Mouse (Mus musculus) G1E (cell line): ENCODE results near the gene Klf16. TPM values are rescaled to one million over a fixed set of nuclear protein-coding genes. Genes with fewer than 3 reads are reported as not detected.
A peak's percentile ranks its signal among the peaks of the same experiment; 100 is the strongest.

Experiments used
- ATAC-seq: 2 replicates; pipeline ENCODE4 v1.8.0; 2016; ENCODE audit warnings: mild to moderate bottlenecking; ENCODE audit not compliant: insufficient number of reproducible peaks, poor library complexity, low FRiP score, severe bottlenecking; ENCODE audit errors: extremely low read depth
- DNase-seq: peaks from one replicate; pipeline ENCODE4 v3.0.0; 2012; ENCODE audit warnings: low spot score
- H3K27me3 ChIP-seq: 2 replicates; pipeline ENCODE4 v1.6.1; 2012; ENCODE audit warnings: mild to moderate bottlenecking, low read length, inconsistent platforms; ENCODE audit not compliant: insufficient read depth
- H3K36me3 ChIP-seq: replicated peaks from 2 replicates; pipeline ENCODE3; 2012; ENCODE audit warnings: mild to moderate bottlenecking, inconsistent platforms
- H3K4me1 ChIP-seq: 2 replicates; pipeline ENCODE4 v1.6.1; 2012; ENCODE audit warnings: low read depth, low read length, inconsistent platforms, mixed read lengths; ENCODE audit not compliant: insufficient read depth
- H3K4me3 ChIP-seq: 2 replicates; pipeline ENCODE4 v1.5.1; 2012; ENCODE audit warnings: low read depth, mild to moderate bottlenecking, inconsistent platforms, low read length, moderate library complexity, mixed read lengths
- H3K9me3 ChIP-seq: replicated peaks from 2 replicates; pipeline ENCODE4 v1.6.1; 2012; ENCODE audit warnings: inconsistent platforms
- CTCF ChIP-seq: IDR thresholded peaks from 2 replicates; pipeline ENCODE4 v1.5.1; 2012; ENCODE audit warnings: low read depth, low read length, inconsistent platforms, mixed read lengths
- GATA1 ChIP-seq: IDR thresholded peaks from 2 replicates; pipeline ENCODE4 v1.6.1; 2012; ENCODE audit warnings: borderline replicate concordance, low read length, inconsistent platforms, mixed read lengths
- GATA2 ChIP-seq: IDR thresholded peaks from 2 replicates; pipeline ENCODE4 v1.6.1; 2012; ENCODE audit warnings: low read depth, low read length, inconsistent platforms, borderline replicate concordance
- POLR2AphosphoS5 ChIP-seq: IDR thresholded peaks from 2 replicates; pipeline ENCODE4 v1.6.1; 2012; ENCODE audit warnings: low read depth, low read length, inconsistent platforms; ENCODE audit not compliant: insufficient replicate concordance
- TAL1 ChIP-seq: conservative IDR thresholded peaks from 2 replicates; pipeline ENCODE4 v1.6.1; 2012; ENCODE audit warnings: low read depth, low read length, inconsistent platforms, mixed read lengths
- polyA plus RNA-seq: library from polyadenylated mRNA; stranded (reverse); fragments of >175 nt; gene quantifications from 2 replicates; pipeline ENCODE4 v1.2.3, GENCODE M21; 2012
- total RNA-seq, 2 experiments: library from RNA; stranded (forward) in 1 of 2; stranded (reverse) in 1 of 2; fragments of 200-1000 nt in 1 of 2; fragments of >200 nt in 1 of 2; fragmentation: Nextera tagmentation in 1 of 2; gene quantifications; 2 replicates each; pipeline ENCODE4 v1.2.3; 2014 to 2017

Klf16 gene
- total RNA-seq (2014; fragmentation: Nextera tagmentation): 10.8 and 14.0 TPM in 2 replicates
- 6.1 and 8.1 TPM in 2 replicates for total RNA-seq (2017)
- polyA plus RNA-seq: 105 and 141 TPM in 2 replicates

DNA sequence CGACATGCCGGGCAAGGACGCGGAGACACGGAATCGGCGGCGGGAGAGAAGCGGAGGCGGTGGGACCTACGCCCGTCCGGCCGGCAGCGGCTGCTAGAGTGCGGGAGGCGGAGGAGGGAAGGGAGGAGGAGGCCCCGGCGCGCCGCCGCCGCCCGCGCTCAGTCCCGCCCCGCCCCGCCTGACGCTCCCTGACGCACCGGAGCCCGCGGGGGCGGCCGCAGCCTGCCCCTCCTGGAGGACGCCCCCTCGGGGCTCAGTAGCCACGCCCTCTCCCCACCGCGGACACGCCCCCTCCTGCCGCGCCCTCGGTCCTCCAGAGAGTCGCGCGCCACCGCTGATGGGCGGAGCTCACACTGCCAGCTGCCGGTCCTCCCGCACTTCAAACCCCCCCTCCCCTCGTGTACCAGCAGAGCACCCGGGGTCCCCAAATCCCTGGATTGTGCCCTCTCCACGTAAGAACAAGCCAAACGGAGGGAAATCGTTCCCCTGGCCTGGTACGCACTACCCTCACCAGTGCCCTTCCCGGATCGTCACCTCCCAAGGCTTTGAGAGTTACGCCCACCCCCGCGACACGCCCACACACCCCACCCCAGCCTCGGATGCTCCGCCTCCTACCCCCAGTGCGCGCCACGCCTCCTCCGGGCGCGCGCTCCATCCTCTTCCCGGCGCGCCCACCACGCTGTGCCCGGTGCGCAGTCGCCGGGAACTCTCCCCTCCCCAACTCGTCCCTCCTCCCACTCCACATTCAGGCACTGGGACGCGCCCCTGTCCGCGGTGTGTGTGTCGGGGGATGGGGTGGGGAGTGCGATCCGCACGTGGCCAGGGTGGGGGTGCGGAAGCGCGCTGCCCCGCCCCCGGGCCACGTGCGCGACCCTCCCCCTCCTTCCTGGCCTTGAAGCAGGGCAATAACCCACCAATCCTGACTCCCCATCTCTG, at the start of gene Klf16:
TSS of gene Klf16 (minus strand) at position 127 of the 936 bp plus-strand sequence.
- DNase-seq: peak; percentile 93
- peaks cover 82% of the 10 kb centered on the region for H3K4me1 ChIP-seq
- ATAC-seq: peak; percentile 57
- peak within 1 kb of the TSS; percentile 96 for H3K4me3 ChIP-seq
- peaks cover 50% of the 10 kb centered on the region for H3K36me3 ChIP-seq
- no peak for TF ChIP-seq POLR2AphosphoS5
- no peak for TF ChIP-seq GATA2
- no peak for TF ChIP-seq GATA1
- no peak for TF ChIP-seq TAL1
- no peak for TF ChIP-seq CTCF
- H3K9me3 ChIP-seq: no peaks in the 10 kb centered on the region
- H3K27me3 ChIP-seq: no peaks in the 10 kb centered on the region

DNA sequence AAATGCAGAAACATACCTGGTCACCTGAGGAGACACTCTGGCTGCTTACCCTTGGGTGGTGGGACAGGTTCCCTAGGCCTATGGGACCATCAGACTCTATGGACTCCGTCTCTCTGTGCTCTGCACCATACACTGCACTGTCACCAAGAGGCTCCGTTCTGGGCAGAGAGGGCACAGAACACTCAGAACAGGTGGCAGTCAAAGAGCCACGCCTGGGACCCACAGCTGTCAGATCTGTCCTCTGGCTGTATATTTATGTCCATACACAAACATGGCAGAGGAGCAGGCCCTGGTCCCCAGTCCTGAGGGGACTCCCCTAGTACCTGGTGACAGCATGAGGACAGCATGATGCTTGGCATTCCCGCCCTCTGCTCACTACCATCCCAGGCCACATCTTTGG, 48.6 kb upstream of the Klf16 start:
- Histone ChIP-seq H3K9me3 (no peaks in the 10 kb centered on the region), H3K4me3 (no peak overlapping the region), H3K36me3 (peaks cover 70% of the 10 kb centered on the region), H3K27me3 (no peaks in the 10 kb centered on the region), H3K4me1 (peaks cover 75% of the 10 kb centered on the region)
- ATAC-seq (no peak), DNase-seq (no peak)
- TF ChIP-seq POLR2AphosphoS5 (no peak), GATA1 (no peak)

DNA sequence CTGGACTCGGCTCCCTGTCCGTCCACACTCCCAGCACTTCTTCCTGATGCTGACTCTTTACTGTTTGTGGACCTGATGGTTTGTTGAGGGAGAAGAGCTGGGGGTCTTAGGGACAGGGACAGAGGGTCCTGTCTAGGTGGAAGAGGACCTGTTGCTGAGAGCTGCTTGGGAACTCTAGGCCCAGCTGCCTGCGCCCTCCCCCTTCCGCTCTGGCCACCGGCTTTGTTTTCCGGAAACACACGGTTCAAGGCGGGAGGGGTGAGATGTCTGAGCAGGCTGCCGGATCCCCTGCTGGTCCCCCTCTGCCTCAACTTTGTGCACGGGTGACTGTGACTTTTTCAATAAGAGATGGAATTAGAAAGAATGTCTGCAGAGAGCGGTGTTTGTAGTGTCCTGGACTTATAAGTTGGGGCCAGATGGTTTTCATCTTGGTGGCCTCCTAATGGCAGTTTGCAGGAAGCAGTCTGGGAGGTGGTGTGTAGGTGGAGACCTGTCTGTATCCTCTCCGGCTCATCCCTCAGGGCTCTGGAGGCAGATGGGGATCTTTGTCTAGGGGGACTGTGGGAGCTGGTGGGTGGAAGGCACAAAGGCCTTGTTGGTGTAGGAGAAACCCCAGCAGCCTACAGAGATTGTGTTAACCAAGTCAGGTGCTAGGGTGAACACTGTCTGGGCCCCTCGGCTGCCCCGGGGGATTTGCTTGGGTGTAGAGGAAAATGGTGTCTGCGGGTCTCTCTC, 46.5 kb upstream of the Klf16 start:
- TF ChIP-seq GATA1: no peak
- TF ChIP-seq POLR2AphosphoS5: no peak
- TF ChIP-seq TAL1: no peak
- no peak for TF ChIP-seq GATA2
- TF ChIP-seq CTCF: no peak
- no peak for ATAC-seq
- Histone ChIP-seq H3K27me3 (no peaks in the 10 kb centered on the region), H3K4me3 (peak overlapping the region; percentile 94), H3K4me1 (peaks cover 72% of the 10 kb centered on the region), H3K9me3 (no peaks in the 10 kb centered on the region), H3K36me3 (peaks cover 60% of the 10 kb centered on the region)
- DNase-seq: peak; percentile 53

DNA sequence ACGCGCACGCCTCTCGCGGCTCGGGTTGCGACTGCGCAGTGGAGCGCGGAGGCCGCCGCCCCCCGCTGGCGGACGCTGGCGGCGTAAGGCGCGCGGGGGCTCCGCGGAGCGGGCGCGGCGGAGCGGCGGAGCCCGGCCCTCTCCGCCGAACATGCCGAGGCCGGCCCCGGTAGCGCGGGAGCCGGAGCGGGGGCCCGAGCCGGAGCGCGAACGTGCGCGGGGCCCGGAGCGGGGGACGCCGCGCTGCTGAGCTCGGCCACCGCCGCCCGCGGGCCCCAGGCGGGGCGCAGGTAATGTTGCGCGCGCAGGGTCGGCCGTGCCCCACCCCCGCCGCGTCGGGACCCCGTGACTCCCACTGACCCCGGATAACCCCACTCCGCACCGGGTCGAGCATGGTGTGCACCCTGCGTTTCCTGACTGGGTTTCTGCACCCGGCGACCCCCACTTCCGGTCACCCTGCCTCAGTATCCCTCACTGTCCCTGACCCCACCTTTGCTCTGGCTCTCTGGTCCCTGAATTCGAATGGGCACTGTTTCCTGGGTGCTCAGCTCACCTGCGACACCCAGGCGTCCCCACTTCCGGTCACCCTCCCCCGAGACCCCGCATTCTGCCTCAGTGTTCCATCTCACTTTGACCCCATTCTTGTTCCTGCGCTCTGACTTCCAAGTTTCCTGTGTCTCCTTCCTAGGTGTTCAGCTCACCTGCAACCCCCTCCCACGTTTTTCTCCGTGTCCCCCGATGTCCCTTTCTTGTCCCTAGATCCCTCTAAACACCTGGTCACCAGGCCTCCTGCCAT, 45.7 kb upstream of the Klf16 start, which contains the start of gene Csnk1g2:
TSS of gene Csnk1g2 (plus strand) at position 178 of the 796 bp plus-strand sequence.
- DNase-seq: peak; percentile 74
- H3K4me1 ChIP-seq: peaks cover 65% of the 10 kb centered on the region
- no peaks in the 10 kb centered on the region for H3K9me3 ChIP-seq
- no peaks in the 10 kb centered on the region for H3K27me3 ChIP-seq
- peak within 1 kb of the TSS; percentile 94 for H3K4me3 ChIP-seq
- peaks cover 57% of the 10 kb centered on the region for H3K36me3 ChIP-seq
- ATAC-seq: no peak
- no peak for TF ChIP-seq POLR2AphosphoS5
- no peak for TF ChIP-seq GATA2
- TF ChIP-seq TAL1: no peak
- TF ChIP-seq CTCF: no peak
- no peak for TF ChIP-seq GATA1

DNA sequence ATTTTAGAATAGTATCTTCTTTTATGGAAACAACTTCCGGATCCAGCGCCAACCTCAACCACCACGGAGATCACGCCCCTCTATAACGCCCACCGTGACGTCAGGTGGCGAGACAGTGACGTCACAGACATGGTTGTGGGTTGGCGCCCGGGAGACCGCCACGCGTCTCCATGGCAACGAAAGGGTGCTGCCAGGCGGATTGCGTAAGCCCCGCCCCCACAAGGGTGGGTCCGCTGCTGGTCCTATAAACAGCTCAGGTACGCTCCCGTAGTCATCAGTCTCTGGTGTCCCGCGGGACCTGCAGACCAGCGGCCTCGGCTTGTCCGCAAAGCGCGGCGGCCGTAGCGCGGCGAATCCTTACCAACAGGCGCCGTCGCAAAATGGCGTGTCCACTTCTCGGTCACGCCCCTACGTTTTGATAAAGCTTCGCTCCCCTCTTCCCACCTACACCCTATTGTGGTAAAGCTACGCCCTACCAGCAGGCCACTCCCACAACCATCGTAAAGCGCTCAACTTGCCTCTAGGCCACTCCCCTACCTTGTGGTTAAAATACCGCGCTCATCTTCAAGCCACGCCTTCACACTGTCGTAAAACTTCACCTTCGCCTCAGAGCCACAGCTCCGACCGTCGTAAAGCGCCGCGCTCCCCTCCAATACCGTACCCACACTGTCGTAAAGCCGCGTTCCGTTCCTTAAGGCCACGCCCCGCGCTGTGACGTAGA, 45.0 kb upstream of the Klf16 start:
- DNase-seq (peak; percentile 94), ATAC-seq (peak; percentile 89)
- Histone ChIP-seq H3K4me1 (peaks cover 57% of the 10 kb centered on the region), H3K4me3 (peak overlapping the region; percentile 94), H3K36me3 (peaks cover 55% of the 10 kb centered on the region), H3K9me3 (no peaks in the 10 kb centered on the region), H3K27me3 (no peaks in the 10 kb centered on the region)
- TF ChIP-seq GATA2 (no peak), CTCF (no peak), GATA1 (no peak), POLR2AphosphoS5 (0 out of 2 replicates have a peak, but pooled peaks have one; percentile 55), TAL1 (no peak)
